ENCODE assay signal across 9 mouse cellular contexts in the genomic region with DNA sequence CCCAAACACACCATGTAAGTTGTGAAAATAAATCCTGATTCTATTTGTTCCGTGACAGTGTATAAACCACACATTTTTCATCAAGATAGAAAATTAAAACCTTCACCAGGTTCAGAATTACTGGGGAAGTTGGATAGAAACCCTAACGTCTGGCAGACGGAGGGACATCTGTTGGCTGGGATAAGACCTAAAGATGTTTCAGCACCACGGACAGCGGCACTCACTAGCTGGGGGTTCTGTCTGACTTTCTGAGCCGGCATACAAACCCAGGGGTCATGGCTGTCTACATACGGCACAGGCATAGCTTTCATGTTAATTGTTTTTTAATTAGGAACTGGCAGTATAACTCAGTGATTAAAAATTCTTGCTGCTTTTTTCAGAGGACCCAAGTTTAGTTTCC.
DNase-seq lines count a peak whose midpoint lies in the region; ATAC-seq and TF ChIP-seq lines count a peak whose summit lies in the region.
"Had no signal": no experiment of that assay in that cellular context is flagged by ENCODE, and none has a peak within 500 bp of the region (broad histone marks: within the 10 kb centered on the region; RNA-seq: fewer than 3 reads in every experiment).

No protein-coding gene starts in this region.

- dilution Hi-C loops in CH12.LX (cut with MboI; ENCODE audit: extremely low pct_ligation_motif_present, extremely low pct_unique_long_range_greater_than_20kb, low sequenced_read_pairs): no loop called here

- 8% methylated on average over 7 of the region's 7 CpGs for WGBS in intestine, embryonic 14.5 days
- WGBS in intestine, postnatal 0 days: 8% methylated on average over 7 of the region's 7 CpGs

- no peaks in the 10 kb centered on the region for H3K79me2 ChIP-seq in CH12.LX (replicated peaks; ENCODE audit: control insufficient read depth, extremely low read depth, insufficient read depth, poor library complexity, severe bottlenecking)

- in situ Hi-C loops in CH12.LX (cut with MboI; ENCODE audit: low pct_ligation_motif_present, low pct_unique_long_range_greater_than_20kb, low sequenced_read_pairs): no loop called here

- no peak for ATAC-seq in intestine, embryonic 14.5 days (replicated peaks; ENCODE audit: low FRiP score, low TSS enrichment, low read depth)
- ATAC-seq in intestine, postnatal 0 days: no peak
- ATAC-seq in erythroblast, adult 5-6 weeks (replicated peaks; ENCODE audit: low FRiP score, poor library complexity, severe bottlenecking): no peak

- TF ChIP-seq POLR2A in CH12.LX (IDR thresholded peaks at IDR 0.05; ENCODE audit: low read depth, low read length): no peak

- no peak overlapping the region for H3K9ac ChIP-seq in intestine, embryonic 14.5 days (ENCODE audit: low read length)
- no peak overlapping the region for H3K9ac ChIP-seq in intestine, postnatal 0 days (ENCODE audit: low read depth, low read length)
- H3K9ac ChIP-seq in CH12.LX (ENCODE audit: insufficient read depth, low read depth): no peak overlapping the region
- H3K9ac ChIP-seq: liver, embryonic 13.5 days had no signal

- no peaks in the 10 kb centered on the region for H3K9me3 ChIP-seq in intestine, embryonic 14.5 days (ENCODE audit: control insufficient read depth, low read length)
- no peaks in the 10 kb centered on the region for H3K9me3 ChIP-seq in intestine, postnatal 0 days (ENCODE audit: control insufficient read depth)
- no peaks in the 10 kb centered on the region for H3K9me3 ChIP-seq in CH12.LX (replicated peaks; ENCODE audit: low read length)
- H3K9me3 ChIP-seq: liver, embryonic 13.5 days had no signal

- TF ChIP-seq CTCF in intestine, postnatal 0 days (IDR thresholded peaks at IDR 0.05; ENCODE audit: low read depth): no peak
- no peak for TF ChIP-seq CTCF in CH12.LX (conservative IDR thresholded peaks at IDR 0.05 in 1 of 2, IDR thresholded peaks at IDR 0.05 in 1 of 2; ENCODE audit: low read depth in 2 of 2, low read length in 2 of 2)

- H3K4me2 ChIP-seq in intestine, embryonic 14.5 days (ENCODE audit: low read length): no peak overlapping the region
- no peak overlapping the region for H3K4me2 ChIP-seq in intestine, postnatal 0 days (replicated peaks; ENCODE audit: low read depth)
- H3K4me2 ChIP-seq in CH12.LX (ENCODE audit: insufficient read depth, low read depth, poor library complexity, severe bottlenecking): no peak overlapping the region
- H3K4me2 ChIP-seq: liver, embryonic 13.5 days had no signal

- peaks cover 3% of the 10 kb centered on the region; the same call in 1 of the 2 replicates for H3K27me3 ChIP-seq in intestine, embryonic 14.5 days (replicated peaks; ENCODE audit: control insufficient read depth, insufficient read depth, low read length)
- H3K27me3 ChIP-seq in intestine, postnatal 0 days (replicated peaks; ENCODE audit: control insufficient read depth, insufficient read depth, low read length): no peaks in the 10 kb centered on the region
- H3K27me3 ChIP-seq in CH12.LX (replicated peaks): peaks cover 5% of the 10 kb centered on the region
- H3K27me3 ChIP-seq: liver, embryonic 13.5 days had no signal

- TF ChIP-seq EP300 in CH12.LX (IDR thresholded peaks at IDR 0.05; ENCODE audit: low read length): no peak

- H3K4me3 ChIP-seq in intestine, embryonic 14.5 days (ENCODE audit: low read depth, low read length): no peak overlapping the region
- no peak overlapping the region for H3K4me3 ChIP-seq in intestine, postnatal 0 days (ENCODE audit: low read depth, low read length)
- H3K4me3 ChIP-seq in CH12.LX (replicated peaks in 1 of 3; ENCODE audit: low read depth in 2 of 3, low read length in 2 of 3, poor library complexity in 1 of 3): no peak overlapping the region
- H3K4me3 ChIP-seq: liver, embryonic 13.5 days had no signal

- no peaks in the 10 kb centered on the region; the same call in 1 of the 2 replicates for H3K4me1 ChIP-seq in intestine, embryonic 14.5 days (replicated peaks; ENCODE audit: control insufficient read depth, insufficient read depth, low read length)
- no peaks in the 10 kb centered on the region for H3K4me1 ChIP-seq in intestine, postnatal 0 days (replicated peaks; ENCODE audit: control insufficient read depth, insufficient read depth, low read length)
- H3K4me1 ChIP-seq in CH12.LX (ENCODE audit: control insufficient read depth in 1 of 2, insufficient read depth in 2 of 2): peaks cover 7% of the 10 kb centered on the region in 2 experiments; a peak in 2 of 4 replicates
- H3K4me1 ChIP-seq: liver, embryonic 13.5 days had no signal

- TF ChIP-seq RAD21 in CH12.LX (IDR thresholded peaks at IDR 0.05; ENCODE audit: low read depth, low read length): no peak

- H3K36me3 ChIP-seq in intestine, embryonic 14.5 days (ENCODE audit: control insufficient read depth, insufficient read depth, low read length): no peaks in the 10 kb centered on the region
- no peaks in the 10 kb centered on the region for H3K36me3 ChIP-seq in intestine, postnatal 0 days (ENCODE audit: control insufficient read depth, insufficient read depth)
- H3K36me3 ChIP-seq in CH12.LX (replicated peaks in 1 of 2; ENCODE audit: control insufficient read depth in 1 of 2, insufficient read depth in 1 of 2, low read length in 1 of 2): peaks cover 0 to 3% of the 10 kb centered on the region in 2 experiments
- H3K36me3 ChIP-seq: liver, embryonic 13.5 days had no signal

- DNase-seq in intestine, embryonic 14.5 days (ENCODE audit: low spot score): peak; percentile 88
- peak; percentile 48 for DNase-seq in CH12.LX (ENCODE audit: extremely low read depth)
- peak; percentile 77 for DNase-seq in adrenal gland, postnatal 10 days
- peak; percentile 54 to 70 for DNase-seq in kidney, postnatal 25 days
- DNase-seq in layer of hippocampus, postnatal 14 days (ENCODE audit: low spot score in 2 of 2): no peak
- no peak for DNase-seq in urinary bladder, adult 2 months (ENCODE audit: low spot score)
- DNase-seq: liver, embryonic 13.5 days had no signal

- no peak overlapping the region for H3K27ac ChIP-seq in intestine, embryonic 14.5 days (ENCODE audit: low read depth)
- H3K27ac ChIP-seq in intestine, postnatal 0 days (ENCODE audit: low read depth, low read length): no peak overlapping the region
- H3K27ac ChIP-seq in CH12.LX (ENCODE audit: insufficient read depth, low read depth): no peak overlapping the region
- H3K27ac ChIP-seq: liver, embryonic 13.5 days had no signal

TF ChIP-seq in CH12.LX, 34 proteins besides CTCF, POLR2A, EP300 and RAD21:
- TF ChIP-seq JUND (conservative IDR thresholded peaks at IDR 0.05; ENCODE audit: low read depth, low read length): no peak
- no peak for TF ChIP-seq USF1 (IDR thresholded peaks at IDR 0.05; ENCODE audit: low read depth, low read length)
- no peak for TF ChIP-seq IRF4 (IDR thresholded peaks at IDR 0.05; ENCODE audit: low read depth, low read length)
- no peak for TF ChIP-seq MYC (IDR thresholded peaks at IDR 0.05; ENCODE audit: low read depth, low read length)
- no peak for TF ChIP-seq GABPA (IDR thresholded peaks at IDR 0.05; ENCODE audit: insufficient replicate concordance, low read depth, low read length)
- no peak for TF ChIP-seq NRF1 (IDR thresholded peaks at IDR 0.05; ENCODE audit: low read depth, low read length)
- TF ChIP-seq HCFC1 (IDR thresholded peaks at IDR 0.05; ENCODE audit: low read depth, low read length): no peak
- TF ChIP-seq TCF12 (IDR thresholded peaks at IDR 0.05; ENCODE audit: low read depth, low read length): no peak
- TF ChIP-seq SIN3A (IDR thresholded peaks at IDR 0.05; ENCODE audit: low read length): no peak
- no peak for TF ChIP-seq ETS1 (conservative IDR thresholded peaks at IDR 0.05; ENCODE audit: low read depth, low read length)
- no peak for TF ChIP-seq UBTF (IDR thresholded peaks at IDR 0.05; ENCODE audit: low read depth, low read length)

Comparison
In these comparisons a context has a peak if more than half of its experiments do, and no peak if none do; other contexts are left out.
1. DNase-seq: peak in intestine, embryonic 14.5 days (single experiment), CH12.LX (single experiment), adrenal gland, postnatal 10 days (single experiment) and kidney, postnatal 25 days (2 of 2); none in layer of hippocampus, postnatal 14 days (0 of 2) and urinary bladder, adult 2 months (single experiment).